Mouse (Mus musculus) E14TG2a.4 (cell line): Measurements from ENCODE around the gene Tmem132d.

Experiments used
- H3K27me3 ChIP-seq: 2 replicates; pipeline ENCODE4 v1.6.1; 2014; ENCODE audit warnings: low read length, control low read depth; ENCODE audit not compliant: insufficient read depth
- H3K36me3 ChIP-seq: 2 replicates; pipeline ENCODE4 v1.6.1; 2014; ENCODE audit warnings: low read length, control low read depth; ENCODE audit not compliant: insufficient read depth
- H3K4me1 ChIP-seq: replicated peaks from 2 replicates; pipeline ENCODE4 v1.6.1; 2014; ENCODE audit warnings: low read depth, low read length, control low read depth
- H3K4me3 ChIP-seq: replicated peaks from 2 replicates; pipeline ENCODE4 v1.5.1; 2014; ENCODE audit warnings: mild to moderate bottlenecking, low read length
- H3K9me3 ChIP-seq: 2 replicates; pipeline ENCODE4 v1.6.1; 2014; ENCODE audit warnings: low read length, control low read depth
- CTCF ChIP-seq: conservative IDR thresholded peaks from 2 replicates; pipeline ENCODE4 v1.5.1; 2014; ENCODE audit warnings: low read length
- NANOG ChIP-seq: IDR thresholded peaks from 2 replicates; pipeline ENCODE4 v1.6.1; 2014; ENCODE audit warnings: borderline replicate concordance, low read length, mixed read lengths
- POU5F1 ChIP-seq: IDR thresholded peaks from 2 replicates; pipeline ENCODE4 v1.6.1; 2014; ENCODE audit warnings: low read length, borderline replicate concordance

Gene Tmem132d

DNA sequence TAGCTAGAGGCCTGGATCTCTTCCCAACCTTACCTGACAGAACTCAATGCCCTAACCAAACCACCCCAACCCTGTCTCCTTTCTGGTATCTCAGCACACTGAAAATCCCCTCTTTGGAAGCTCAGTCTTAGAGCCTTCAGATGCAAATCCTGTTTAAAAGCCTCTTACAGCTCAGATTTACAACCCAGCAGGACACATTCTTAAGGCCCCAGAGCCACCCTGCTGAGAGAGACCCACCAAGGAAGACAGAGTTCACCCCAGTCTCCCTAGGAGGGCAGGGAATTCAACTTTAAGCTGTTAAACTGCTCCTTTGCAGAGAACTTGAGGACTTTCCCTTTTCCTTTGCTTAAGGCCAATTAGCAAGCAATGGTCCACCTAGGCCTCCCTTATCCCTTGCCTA, 199.8 kb downstream of the Tmem132d start:
- no peaks in the 10 kb centered on the region for H3K9me3 ChIP-seq
- peaks cover 45% of the 10 kb centered on the region for H3K4me1 ChIP-seq
- TF ChIP-seq POU5F1 (no peak), NANOG (peak; percentile 20; the same call in 1 of the 2 replicates)
- no peak overlapping the region for H3K4me3 ChIP-seq
- peaks cover 28% of the 10 kb centered on the region for H3K27me3 ChIP-seq
- H3K36me3 ChIP-seq: no peaks in the 10 kb centered on the region

DNA sequence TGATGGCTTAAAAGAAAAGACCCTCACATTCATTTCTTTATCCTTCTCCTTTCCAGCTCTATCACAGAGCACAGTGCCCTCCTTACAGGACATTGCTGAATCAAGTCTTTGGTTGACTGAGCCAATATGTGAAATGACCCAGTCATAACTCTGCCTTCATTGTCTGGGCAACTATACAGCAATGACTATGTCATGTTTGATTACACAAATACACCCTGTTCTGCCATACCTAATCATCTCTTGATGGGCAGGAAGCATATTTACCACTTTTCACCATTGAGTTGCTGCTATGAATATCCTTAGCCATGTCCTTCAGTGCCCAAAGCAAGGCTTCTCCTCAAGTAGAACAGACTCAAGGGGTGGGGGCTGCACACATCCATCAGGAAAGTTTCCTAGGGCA, 214.6 kb downstream of the Tmem132d start:
- no peaks in the 10 kb centered on the region for H3K9me3 ChIP-seq
- TF ChIP-seq POU5F1 (no peak), CTCF (no peak), NANOG (no peak)
- H3K4me1 ChIP-seq: no peaks in the 10 kb centered on the region
- H3K4me3 ChIP-seq: no peak overlapping the region
- no peaks in the 10 kb centered on the region for H3K36me3 ChIP-seq
- peaks cover 24% of the 10 kb centered on the region for H3K27me3 ChIP-seq

DNA sequence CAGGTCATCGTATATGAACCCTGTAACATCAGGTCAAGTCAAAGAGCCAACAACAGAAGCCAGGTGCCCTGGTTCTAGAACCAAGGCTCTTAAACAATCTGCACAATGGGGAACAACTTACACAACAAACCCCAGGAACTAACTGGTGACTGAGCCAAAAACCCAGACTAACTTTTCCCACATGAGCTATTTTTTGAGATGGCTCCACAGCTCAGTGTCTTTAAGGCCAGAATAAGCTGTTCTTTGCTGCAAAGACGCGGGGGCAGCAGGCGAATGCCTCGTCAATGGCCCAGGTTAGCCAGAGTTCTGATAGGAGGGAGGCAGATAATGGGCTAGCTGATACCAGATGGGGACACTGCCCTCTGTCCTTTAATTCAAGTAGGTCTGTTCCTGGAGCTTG, 221.8 kb downstream of the Tmem132d start:
- H3K4me1 ChIP-seq: no peaks in the 10 kb centered on the region
- peaks cover 5% of the 10 kb centered on the region; the same call in 1 of the 2 replicates for H3K27me3 ChIP-seq
- 0 out of 2 replicates have a peak, but pooled peaks cover 3% of the 10 kb centered on the region for H3K9me3 ChIP-seq
- no peak overlapping the region for H3K4me3 ChIP-seq
- H3K36me3 ChIP-seq: no peaks in the 10 kb centered on the region
- TF ChIP-seq NANOG (no peak), POU5F1 (no peak), CTCF (no peak)

DNA sequence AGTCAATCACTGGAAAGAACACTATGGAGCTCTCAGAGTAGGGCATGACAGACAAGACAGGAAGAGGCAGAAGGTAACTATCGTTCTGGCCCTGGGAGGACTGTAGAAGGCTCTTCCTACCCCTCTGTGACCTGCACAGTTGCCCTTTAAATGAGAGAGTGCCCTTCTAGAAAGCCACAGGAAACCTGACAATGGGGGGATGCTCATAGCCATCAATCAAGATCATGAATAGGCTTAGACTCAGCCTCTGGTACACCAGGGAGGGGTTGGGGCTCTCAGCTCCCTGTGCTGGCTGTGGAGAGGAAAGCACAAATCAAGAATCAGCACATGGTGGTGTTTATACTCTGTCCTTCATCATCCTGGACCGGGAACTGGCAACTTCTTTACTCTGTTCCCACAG, 227.2 kb downstream of the Tmem132d start:
- no peak overlapping the region for H3K4me3 ChIP-seq
- H3K4me1 ChIP-seq: no peaks in the 10 kb centered on the region
- 0 out of 2 replicates have a peak, but pooled peaks cover 3% of the 10 kb centered on the region for H3K9me3 ChIP-seq
- H3K36me3 ChIP-seq: no peaks in the 10 kb centered on the region
- no peaks in the 10 kb centered on the region for H3K27me3 ChIP-seq
- TF ChIP-seq NANOG (no peak), CTCF (no peak), POU5F1 (no peak)

DNA sequence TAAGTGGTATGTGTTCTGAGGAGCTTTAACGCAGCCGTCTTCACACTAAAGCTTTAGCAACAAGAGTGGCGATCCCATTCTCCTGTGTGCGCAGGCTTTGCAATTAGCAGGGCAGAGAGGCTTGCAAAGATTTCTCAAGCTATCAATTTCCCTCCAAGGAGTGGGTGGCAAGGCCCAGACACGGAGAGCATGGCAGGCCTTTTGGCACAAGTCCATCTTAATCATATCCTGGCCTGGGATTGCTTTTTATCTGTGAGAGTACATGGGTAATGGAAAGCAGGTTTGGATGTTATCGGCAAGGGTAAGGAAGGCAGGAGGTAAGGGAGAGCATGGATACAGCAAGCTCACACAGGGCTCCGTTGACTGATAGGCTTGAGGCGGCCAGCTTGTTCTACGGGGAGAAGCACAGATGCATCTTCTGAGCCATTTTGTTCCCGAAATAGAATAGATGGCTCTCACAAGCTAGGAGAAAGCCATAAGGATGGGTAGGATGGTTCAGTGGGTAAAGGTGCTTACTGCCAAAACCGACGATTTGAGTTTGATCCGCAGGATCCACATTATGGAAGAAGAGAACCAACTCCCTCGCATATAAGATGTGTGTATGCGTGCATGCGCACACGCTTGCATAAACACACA, 228.1 kb downstream of the Tmem132d start:
- H3K27me3 ChIP-seq: no peaks in the 10 kb centered on the region
- TF ChIP-seq NANOG: no peak
- TF ChIP-seq POU5F1: no peak
- TF ChIP-seq CTCF: no peak
- H3K4me3 ChIP-seq: no peak overlapping the region
- 0 out of 2 replicates have a peak, but pooled peaks cover 3% of the 10 kb centered on the region for H3K9me3 ChIP-seq
- H3K4me1 ChIP-seq: no peaks in the 10 kb centered on the region
- H3K36me3 ChIP-seq: no peaks in the 10 kb centered on the region

DNA sequence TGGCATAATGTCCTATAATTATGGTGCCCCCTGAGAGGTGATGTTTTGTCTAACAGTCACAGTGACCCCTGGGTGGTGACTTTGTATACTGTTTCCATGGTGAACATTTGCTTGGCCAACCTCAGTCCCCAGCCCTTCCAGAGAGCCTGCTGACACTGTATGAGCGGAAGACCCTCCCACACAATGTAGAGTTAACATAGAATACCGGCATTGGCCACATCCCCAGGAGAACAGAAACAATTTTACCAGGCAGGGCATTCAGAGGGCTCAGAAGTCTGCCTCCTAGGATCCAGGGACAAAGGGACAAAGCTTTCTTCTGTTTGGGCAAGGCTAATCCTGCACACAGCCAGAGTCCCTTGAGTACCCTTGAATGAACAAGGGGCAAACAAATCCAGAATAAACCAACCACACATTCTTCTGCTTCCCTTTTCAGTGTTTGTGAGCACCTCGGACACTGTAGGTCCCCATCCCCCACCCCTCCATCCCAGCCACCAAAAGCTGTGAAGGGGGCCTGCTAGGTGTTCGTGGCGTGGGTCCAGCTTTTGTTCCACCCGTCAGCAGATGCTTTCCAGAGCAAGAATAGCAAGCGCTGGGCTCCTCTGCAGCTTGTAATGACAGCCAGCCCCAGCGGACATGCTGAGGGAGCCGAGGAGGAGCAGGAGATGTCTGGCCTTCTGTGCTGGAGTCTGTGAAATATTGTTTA, 228.8 kb downstream of the Tmem132d start:
- Histone ChIP-seq H3K4me3 (no peak overlapping the region), H3K36me3 (no peaks in the 10 kb centered on the region), H3K4me1 (no peaks in the 10 kb centered on the region), H3K9me3 (0 out of 2 replicates have a peak, but pooled peaks cover 3% of the 10 kb centered on the region), H3K27me3 (no peaks in the 10 kb centered on the region)
- no peak for TF ChIP-seq CTCF
- no peak for TF ChIP-seq POU5F1

DNA sequence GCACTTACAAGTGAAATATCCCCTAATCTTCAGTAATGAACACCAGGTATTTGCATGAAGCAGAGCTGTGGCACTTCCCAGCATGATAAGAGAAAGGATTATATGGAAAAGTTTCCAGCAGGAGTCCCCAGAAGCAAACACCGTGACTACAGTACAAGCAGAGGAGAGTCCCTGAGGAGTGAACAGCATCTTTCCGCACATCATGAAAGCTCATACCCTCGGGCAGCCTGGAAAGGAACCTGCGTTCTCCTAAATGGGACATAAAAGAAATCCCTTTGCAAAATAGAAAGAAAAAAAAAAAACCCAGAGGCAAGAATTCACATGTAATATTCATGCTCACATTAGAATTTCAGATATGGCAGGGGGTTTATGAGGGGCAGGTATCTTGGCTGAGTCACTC, 238.8 kb downstream of the Tmem132d start:
- Histone ChIP-seq H3K36me3 (no peaks in the 10 kb centered on the region), H3K27me3 (no peaks in the 10 kb centered on the region), H3K4me1 (no peaks in the 10 kb centered on the region), H3K9me3 (no peaks in the 10 kb centered on the region), H3K4me3 (no peak overlapping the region)
- TF ChIP-seq CTCF: no peak
- TF ChIP-seq POU5F1: no peak
- no peak for TF ChIP-seq NANOG

DNA sequence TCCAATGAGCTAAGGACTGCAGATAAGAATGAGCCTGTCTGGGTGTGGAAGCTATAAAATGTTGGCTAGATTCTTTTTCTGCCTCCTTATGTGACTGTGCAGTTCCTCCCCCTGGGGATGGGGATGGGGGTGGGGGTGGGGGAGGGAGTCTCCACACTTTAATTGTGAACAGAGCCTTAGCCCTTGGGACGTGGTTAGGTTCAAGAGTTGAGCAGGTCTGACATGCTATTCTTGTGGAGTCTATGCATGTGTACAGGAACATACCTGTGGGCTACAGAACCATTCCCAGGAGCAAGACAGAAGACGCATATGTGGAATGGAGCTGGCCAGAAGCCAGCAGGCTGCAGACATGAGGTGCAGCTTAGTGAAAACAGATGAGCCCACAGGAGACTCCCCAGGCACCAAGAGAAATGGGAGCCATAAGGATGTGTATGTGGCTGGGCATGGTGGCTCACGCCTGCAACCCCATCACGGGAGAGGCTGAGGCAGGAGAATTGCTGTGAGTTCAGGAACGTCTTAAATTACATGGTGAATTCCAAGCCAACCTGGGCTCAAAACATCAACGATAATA, 240.3 kb downstream of the Tmem132d start:
- Histone ChIP-seq H3K36me3 (no peaks in the 10 kb centered on the region), H3K4me1 (no peaks in the 10 kb centered on the region), H3K27me3 (no peaks in the 10 kb centered on the region), H3K4me3 (no peak overlapping the region), H3K9me3 (no peaks in the 10 kb centered on the region)
- no peak for TF ChIP-seq POU5F1

DNA sequence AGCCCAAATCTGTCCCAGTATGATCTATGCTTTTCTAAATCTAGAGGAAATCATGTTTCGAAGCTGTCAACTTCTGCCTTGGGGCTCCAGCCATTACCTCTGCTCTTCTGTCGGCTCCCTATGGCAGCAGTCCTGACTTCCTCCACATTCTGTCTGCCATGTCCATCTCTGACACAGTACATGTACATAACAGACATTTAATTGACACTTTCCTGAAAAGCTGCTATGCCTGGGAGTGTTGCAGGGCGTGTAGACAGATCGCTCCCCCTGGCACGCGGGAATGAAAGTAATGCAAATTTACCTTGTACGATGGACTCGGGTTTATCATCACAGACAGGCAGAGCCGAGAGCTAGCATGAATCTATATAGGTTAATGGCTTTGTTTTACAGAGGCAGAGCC, 241.2 kb downstream of the Tmem132d start:
- H3K4me1 ChIP-seq: no peaks in the 10 kb centered on the region
- no peaks in the 10 kb centered on the region for H3K9me3 ChIP-seq
- no peak overlapping the region for H3K4me3 ChIP-seq
- no peak for TF ChIP-seq NANOG
- TF ChIP-seq CTCF: no peak
- TF ChIP-seq POU5F1: no peak
- H3K36me3 ChIP-seq: no peaks in the 10 kb centered on the region
- H3K27me3 ChIP-seq: no peaks in the 10 kb centered on the region
